Mouse (Mus musculus) myocyte (in vitro differentiated cells): ENCODE results near the gene Saxo1. TPM values are rescaled to one million over a fixed set of nuclear protein-coding genes. Genes with fewer than 3 reads are reported as not detected.

ENCODE experiments used
- H3K27me3 ChIP-seq: one replicate; pipeline ENCODE4 v1.6.1; 2011; ENCODE audit not compliant: control insufficient read depth, insufficient read depth, insufficient read length
- H3K36me3 ChIP-seq: one replicate; pipeline ENCODE4 v1.6.1; 2011; ENCODE audit not compliant: control insufficient read depth, insufficient read depth
- H3K4me2 ChIP-seq: one replicate; pipeline ENCODE4 v1.6.1; 2011; ENCODE audit warnings: low read depth, control low read depth
- H3K4me3 ChIP-seq: one replicate; pipeline ENCODE4 v1.5.1; 2011; ENCODE audit warnings: mild to moderate bottlenecking, control low read depth, moderate library complexity
- H3K79me2 ChIP-seq: one replicate; pipeline ENCODE4 v1.6.1; 2011; ENCODE audit not compliant: control insufficient read depth, insufficient read depth
- H3ac ChIP-seq: one replicate; pipeline ENCODE4 v1.6.1; 2011; ENCODE audit not compliant: control insufficient read depth, insufficient read length
- CEBPB ChIP-seq: IDR thresholded peaks from 2 replicates; pipeline ENCODE4 v1.6.1; 2011; ENCODE audit warnings: mild to moderate bottlenecking, moderate library complexity; ENCODE audit not compliant: poor library complexity, insufficient read depth, severe bottlenecking
- E2F4 ChIP-seq: IDR thresholded peaks from one replicate; pipeline ENCODE4 v1.6.1; 2011; ENCODE audit warnings: mild to moderate bottlenecking, control low read depth, moderate library complexity; ENCODE audit not compliant: insufficient read depth
- MAX ChIP-seq: IDR thresholded peaks from one replicate; pipeline ENCODE4 v1.6.1; 2011; ENCODE audit warnings: low read depth, mild to moderate bottlenecking, control low read depth
- MYOD1 ChIP-seq, 3 experiments: IDR thresholded peaks; one replicate each; pipeline ENCODE4 v1.6.1; 2011; ENCODE audit warnings: control low read depth in 2 of 3, low read depth in 2 of 3, mild to moderate bottlenecking in 2 of 3, moderate library complexity in 1 of 3; ENCODE audit not compliant: insufficient read length in 2 of 3, control insufficient read depth in 1 of 3
- MYOG ChIP-seq, 3 experiments: IDR thresholded peaks; one replicate each; pipeline ENCODE4 v1.6.1; 2011; ENCODE audit warnings: control low read depth in 2 of 3, low read depth in 2 of 3, mild to moderate bottlenecking in 2 of 3; ENCODE audit not compliant: insufficient read length in 2 of 3, control insufficient read depth in 1 of 3, insufficient read depth in 1 of 3
- POLR2A ChIP-seq: IDR thresholded peaks from one replicate; pipeline ENCODE4 v1.6.1; 2011; ENCODE audit warnings: low read depth, mild to moderate bottlenecking, control low read depth, moderate library complexity; ENCODE audit not compliant: insufficient read length
- POLR2AphosphoS2 ChIP-seq: IDR thresholded peaks from one replicate; pipeline ENCODE4 v1.6.1; 2011; ENCODE audit warnings: low read depth, control low read depth; ENCODE audit not compliant: insufficient read length
- REST ChIP-seq: IDR thresholded peaks from one replicate; pipeline ENCODE4 v1.6.1; 2011; ENCODE audit warnings: mild to moderate bottlenecking, control low read depth, moderate library complexity; ENCODE audit not compliant: insufficient read depth, insufficient read length
- SRF ChIP-seq: IDR thresholded peaks from one replicate; pipeline ENCODE4 v1.6.1; 2011; ENCODE audit warnings: low read depth; ENCODE audit not compliant: control insufficient read depth, insufficient read length
- TCF12 ChIP-seq: IDR thresholded peaks from one replicate; pipeline ENCODE4 v1.6.1; 2011; ENCODE audit warnings: mild to moderate bottlenecking, control low read depth; ENCODE audit not compliant: poor library complexity, insufficient read depth, severe bottlenecking
- TCF3 ChIP-seq: IDR thresholded peaks from one replicate; pipeline ENCODE4 v1.6.1; 2011; ENCODE audit warnings: low read depth, control low read depth; ENCODE audit not compliant: insufficient read length
- USF1 ChIP-seq: IDR thresholded peaks from one replicate; pipeline ENCODE4 v1.6.1; 2011; ENCODE audit warnings: low read depth, mild to moderate bottlenecking, control low read depth, moderate library complexity
- polyA plus RNA-seq: library from polyadenylated mRNA; unstranded; fragments of >200 nt; fragmentation: generic; extraction: Trizol; gene quantifications from one replicate; pipeline ENCODE4 v1.2.1, GENCODE M21; 2012; ENCODE audit warnings: missing spikeins

Saxo1 gene
- polyA plus RNA-seq, 1 experiment = not detected

GRCm38 (mm10) chr4:86576630-86577225 lies 18.6 kb upstream of the Saxo1 start:
- Histone ChIP-seq H3ac (peak overlapping the region; percentile 66), H3K36me3 (peaks cover 4% of the 10 kb centered on the region), H3K4me3 (peak overlapping the region; percentile 93), H3K4me2 (peak overlapping the region; percentile 83), H3K27me3 (no peaks in the 10 kb centered on the region), H3K79me2 (peaks cover 25% of the 10 kb centered on the region)
- TF ChIP-seq E2F4 (no peak), REST (no peak), POLR2AphosphoS2 (no peak), CEBPB (no peak)

- peak overlapping the region; percentile 66 for H3ac ChIP-seq
- no peak for TF ChIP-seq MAX
- no peak for TF ChIP-seq MYOD1 (IDR thresholded peaks at IDR 0.05; ENCODE audit: control insufficient read depth in 1 of 3, insufficient read length in 2 of 3, low read depth in 2 of 3)
- TF ChIP-seq E2F4 = no peak
- no peak for TF ChIP-seq POLR2AphosphoS2
- TF ChIP-seq MYOG (IDR thresholded peaks at IDR 0.05; ENCODE audit: control insufficient read depth in 1 of 3, insufficient read depth in 1 of 3, insufficient read length in 2 of 3, low read depth in 2 of 3) = no peak
- TF ChIP-seq POLR2A = no peak
- no peak for TF ChIP-seq TCF3
- TF ChIP-seq TCF12 = no peak
- TF ChIP-seq REST = no peak
- no peaks in the 10 kb centered on the region for H3K27me3 ChIP-seq
- peak overlapping the region; percentile 93 for H3K4me3 ChIP-seq
- peak overlapping the region; percentile 83 for H3K4me2 ChIP-seq
- peaks cover 4% of the 10 kb centered on the region for H3K36me3 ChIP-seq
- H3K79me2 ChIP-seq = peaks cover 25% of the 10 kb centered on the region
These were observed 18.0 kb upstream of the Saxo1 start for GRCm38 (mm10) chr4:86576120-86576541.

GRCm38 (mm10) chr4:86575283-86575983 lies 17.3 kb upstream of the Saxo1 start, which contains the start of gene Rraga:
TSS of gene Rraga (plus strand) at chr4:86575668.
- Histone ChIP-seq H3K4me2 (peak within 1 kb of the TSS; percentile 83), H3K36me3 (peaks cover 4% of the 10 kb centered on the region), H3K4me3 (peak within 1 kb of the TSS; percentile 93), H3K79me2 (peaks cover 25% of the 10 kb centered on the region), H3ac (peak within 1 kb of the TSS; percentile 66), H3K27me3 (no peaks in the 10 kb centered on the region)
- TF ChIP-seq USF1 = no peak
- no peak for TF ChIP-seq CEBPB
- TF ChIP-seq MYOD1 (IDR thresholded peaks at IDR 0.05; ENCODE audit: control insufficient read depth in 1 of 3, insufficient read length in 2 of 3, low read depth in 2 of 3) = peak in 1 of 3 experiments; percentile 24
- no peak for TF ChIP-seq TCF3
- TF ChIP-seq MYOG (IDR thresholded peaks at IDR 0.05; ENCODE audit: control insufficient read depth in 1 of 3, insufficient read depth in 1 of 3, insufficient read length in 2 of 3, low read depth in 2 of 3) = peak in 1 of 3 experiments; percentile 3
- TF ChIP-seq SRF = peak; percentile 45
- no peak for TF ChIP-seq TCF12
- TF ChIP-seq E2F4 = no peak
- TF ChIP-seq MAX = no peak
- no peak for TF ChIP-seq REST
- peak; percentile 99 for TF ChIP-seq POLR2AphosphoS2
- peak; percentile 100 for TF ChIP-seq POLR2A

GRCm38 (mm10) chr4:86574939-86575282 lies 16.8 kb upstream of the Saxo1 start:
- Histone ChIP-seq H3K36me3 (peaks cover 4% of the 10 kb centered on the region), H3K27me3 (no peaks in the 10 kb centered on the region), H3K79me2 (peaks cover 25% of the 10 kb centered on the region), H3ac (peak overlapping the region; percentile 66), H3K4me2 (peak overlapping the region; percentile 81), H3K4me3 (peak overlapping the region; percentile 93)
- TF ChIP-seq SRF = no peak
- no peak for TF ChIP-seq E2F4
- no peak for TF ChIP-seq MYOG (IDR thresholded peaks at IDR 0.05; ENCODE audit: control insufficient read depth in 1 of 3, insufficient read depth in 1 of 3, insufficient read length in 2 of 3, low read depth in 2 of 3)
- no peak for TF ChIP-seq POLR2A
- TF ChIP-seq REST = no peak
- no peak for TF ChIP-seq MYOD1 (IDR thresholded peaks at IDR 0.05; ENCODE audit: control insufficient read depth in 1 of 3, insufficient read length in 2 of 3, low read depth in 2 of 3)
- no peak for TF ChIP-seq MAX

- Histone ChIP-seq H3K4me2 (no peak overlapping the region), H3ac (no peak overlapping the region), H3K79me2 (no peaks in the 10 kb centered on the region), H3K36me3 (no peaks in the 10 kb centered on the region), H3K4me3 (no peak overlapping the region), H3K27me3 (peaks cover 9% of the 10 kb centered on the region)
- TF ChIP-seq USF1 = no peak
- no peak for TF ChIP-seq MYOD1 (IDR thresholded peaks at IDR 0.05; ENCODE audit: control insufficient read depth in 1 of 3, insufficient read length in 2 of 3, low read depth in 2 of 3)
- TF ChIP-seq MAX = no peak
- no peak for TF ChIP-seq E2F4
- TF ChIP-seq REST = no peak
- no peak for TF ChIP-seq POLR2A
- TF ChIP-seq TCF3 = no peak
- no peak for TF ChIP-seq CEBPB
- no peak for TF ChIP-seq SRF
- no peak for TF ChIP-seq MYOG (IDR thresholded peaks at IDR 0.05; ENCODE audit: control insufficient read depth in 1 of 3, insufficient read depth in 1 of 3, insufficient read length in 2 of 3, low read depth in 2 of 3)
- no peak for TF ChIP-seq TCF12
- no peak for TF ChIP-seq POLR2AphosphoS2
These were observed 2.9 kb upstream of the Saxo1 start for GRCm38 (mm10) chr4:86561061-86561460.
